Mouse (Mus musculus) cerebellum, adult 9-10 months (tissue): Measurements from ENCODE around the gene Aarsd1.

Experiments used
- DNase-seq: peaks from one replicate; pipeline ENCODE4 v3.0.0; 2022

The Aarsd1 gene

DNA sequence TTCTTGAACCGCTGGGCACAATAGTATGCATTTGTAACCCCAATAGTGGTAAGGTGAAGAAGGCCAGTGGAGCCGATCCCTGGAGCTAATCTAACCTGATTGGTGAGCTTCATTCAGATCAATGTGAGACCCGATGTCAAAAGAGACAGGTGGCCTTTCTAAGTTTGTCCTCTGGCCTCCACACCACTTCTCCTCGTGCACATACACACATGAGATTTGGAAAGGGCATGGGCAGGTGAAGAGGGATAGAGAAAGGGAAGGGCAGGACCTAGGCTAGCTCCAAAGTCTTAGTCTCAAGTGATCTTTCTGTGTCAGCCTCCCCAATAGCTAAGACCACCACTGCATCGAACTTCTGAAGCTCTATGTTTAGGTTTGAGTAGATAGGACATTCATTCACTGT lies 47.3 kb downstream of the Aarsd1 start:
- no peak for DNase-seq

DNA sequence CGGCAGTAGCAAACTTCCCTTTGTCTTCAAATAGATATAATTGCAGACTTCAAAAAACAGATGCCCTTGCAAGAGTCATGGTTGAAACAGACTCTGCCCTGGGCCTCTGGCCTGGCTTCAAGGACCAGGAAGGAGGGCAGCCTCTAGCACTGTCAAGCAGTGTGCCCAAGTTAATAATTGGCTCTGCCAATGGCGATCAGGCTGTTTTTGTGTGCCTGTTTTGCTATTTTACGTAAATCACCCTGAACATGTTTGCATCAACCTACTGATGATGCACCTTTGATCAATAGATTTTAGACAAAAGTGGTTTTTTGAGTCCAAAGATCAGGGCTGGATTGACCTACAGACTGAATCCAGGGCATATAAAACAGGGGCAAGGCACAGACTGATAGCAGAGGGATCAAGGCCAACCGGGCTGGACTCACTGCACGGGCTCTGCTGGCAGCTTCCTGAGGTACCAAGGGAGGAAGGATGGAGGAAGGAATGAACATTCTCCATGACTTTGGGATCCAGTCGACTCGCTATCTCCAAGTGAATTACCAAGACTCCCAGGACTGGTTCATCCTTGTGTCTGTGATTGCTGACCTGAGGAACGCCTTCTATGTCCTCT lies 50.0 kb downstream of the Aarsd1 start, which contains the start of gene G6pc:
TSS of gene G6pc (plus strand) at position 236 of the 610 bp plus-strand sequence.
- no peak for DNase-seq

DNA sequence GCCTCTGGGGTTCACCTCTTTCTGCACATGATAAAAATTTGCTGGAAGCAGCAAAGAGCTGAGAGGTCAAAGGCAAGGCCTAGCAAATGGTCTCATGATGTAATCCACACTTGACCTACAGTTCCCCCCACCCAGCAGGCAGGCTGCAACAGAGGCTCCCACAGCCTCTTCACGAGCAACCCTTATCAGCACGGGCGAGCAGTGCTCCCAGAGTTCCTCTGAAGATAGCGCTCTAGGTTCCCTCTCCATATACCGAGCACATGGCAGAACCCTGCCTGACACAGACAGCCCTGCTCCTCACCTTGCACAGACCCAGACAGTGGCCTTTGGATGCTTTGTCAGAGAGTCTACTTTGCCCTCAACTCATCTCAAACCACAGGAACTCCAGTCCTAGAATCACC lies 52.9 kb downstream of the Aarsd1 start:
- DNase-seq: no peak

DNA sequence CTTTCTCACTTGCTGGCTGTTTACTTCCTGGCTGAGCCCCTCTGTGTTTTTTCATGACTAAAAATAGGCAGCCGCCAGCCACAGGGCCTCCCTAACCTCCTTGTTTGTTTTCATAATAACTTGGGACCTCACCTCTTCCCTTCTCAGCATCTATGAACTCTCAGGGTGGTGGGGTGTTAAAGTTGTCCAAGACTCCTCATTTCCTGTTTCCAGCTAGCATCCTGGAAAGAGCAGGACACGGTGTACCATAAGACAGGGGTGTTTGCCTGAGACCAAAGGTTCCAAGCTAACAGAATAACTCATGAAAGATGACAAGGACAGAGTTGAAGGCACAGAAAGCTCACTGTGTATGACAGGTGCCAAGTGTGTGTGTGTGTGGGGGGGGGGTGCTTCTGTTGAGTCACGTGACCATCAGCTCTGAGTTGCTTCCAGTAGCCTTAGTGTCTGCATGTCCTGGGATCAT lies 56.7 kb downstream of the Aarsd1 start:
- no peak for DNase-seq

DNA sequence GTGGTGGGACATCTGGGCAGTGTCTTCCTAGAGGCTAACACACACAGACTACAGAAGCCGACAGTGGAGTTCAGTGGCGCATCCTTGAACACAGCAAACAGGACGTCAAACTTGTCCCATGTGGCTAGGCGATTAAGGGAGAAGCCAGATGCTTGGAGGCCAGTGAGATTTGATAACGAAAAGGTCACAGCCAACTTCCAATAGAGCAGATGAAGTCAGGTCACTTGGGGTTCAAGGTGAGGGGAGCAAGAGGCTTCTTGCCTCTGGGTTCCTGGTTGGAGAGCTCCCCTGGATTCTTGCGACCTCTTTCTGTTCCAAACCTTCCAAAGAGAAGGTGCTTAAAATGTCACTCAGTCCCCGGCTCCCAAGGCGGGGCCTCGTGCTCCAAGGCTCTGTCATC lies 57.6 kb downstream of the Aarsd1 start:
- no peak for DNase-seq

DNA sequence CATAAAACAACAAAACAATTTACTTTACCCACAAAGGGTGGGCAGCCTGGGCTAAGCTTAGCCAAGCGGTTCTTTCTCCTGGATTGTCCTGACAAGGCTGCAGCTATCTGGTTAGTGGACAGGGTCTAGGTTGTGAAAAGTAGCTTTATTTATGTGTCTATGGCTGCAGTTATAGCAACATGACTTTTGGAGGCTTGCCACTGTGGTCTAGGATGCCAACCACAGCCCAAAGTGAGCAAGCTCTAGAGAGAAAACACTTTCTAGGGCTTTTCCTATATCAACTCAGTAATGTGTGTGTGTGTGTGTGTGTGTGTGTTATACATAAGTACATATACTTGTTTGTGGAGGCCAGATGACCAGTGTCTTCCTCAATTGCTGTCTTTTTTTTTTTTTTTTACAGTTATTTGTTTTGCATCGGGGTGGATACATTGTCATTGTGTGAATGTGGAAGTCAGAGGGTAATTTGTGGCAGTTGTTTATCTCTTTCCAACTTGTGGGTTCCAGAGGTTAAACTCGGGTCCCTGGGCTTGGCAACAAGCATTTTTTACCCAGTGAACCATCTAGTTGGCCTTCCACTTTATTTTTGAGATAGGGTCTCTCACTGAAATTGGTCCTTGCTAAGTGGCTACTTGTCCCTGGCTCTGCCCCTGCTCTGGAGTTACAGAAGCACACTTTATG lies 59.8 kb downstream of the Aarsd1 start:
- no peak for DNase-seq
